Mouse (Mus musculus) thymus, postnatal 14 days (tissue): ENCODE data around the gene B3galt4.
"Not testable (repeated sequence)": the region's sequence is repeated elsewhere in the genome, so short reads cannot be mapped to it uniquely, and the experiment has no call there.

Source experiments
- DNase-seq: peaks from one replicate; pipeline ENCODE4 v3.0.0; 2021

Gene B3galt4

DNA sequence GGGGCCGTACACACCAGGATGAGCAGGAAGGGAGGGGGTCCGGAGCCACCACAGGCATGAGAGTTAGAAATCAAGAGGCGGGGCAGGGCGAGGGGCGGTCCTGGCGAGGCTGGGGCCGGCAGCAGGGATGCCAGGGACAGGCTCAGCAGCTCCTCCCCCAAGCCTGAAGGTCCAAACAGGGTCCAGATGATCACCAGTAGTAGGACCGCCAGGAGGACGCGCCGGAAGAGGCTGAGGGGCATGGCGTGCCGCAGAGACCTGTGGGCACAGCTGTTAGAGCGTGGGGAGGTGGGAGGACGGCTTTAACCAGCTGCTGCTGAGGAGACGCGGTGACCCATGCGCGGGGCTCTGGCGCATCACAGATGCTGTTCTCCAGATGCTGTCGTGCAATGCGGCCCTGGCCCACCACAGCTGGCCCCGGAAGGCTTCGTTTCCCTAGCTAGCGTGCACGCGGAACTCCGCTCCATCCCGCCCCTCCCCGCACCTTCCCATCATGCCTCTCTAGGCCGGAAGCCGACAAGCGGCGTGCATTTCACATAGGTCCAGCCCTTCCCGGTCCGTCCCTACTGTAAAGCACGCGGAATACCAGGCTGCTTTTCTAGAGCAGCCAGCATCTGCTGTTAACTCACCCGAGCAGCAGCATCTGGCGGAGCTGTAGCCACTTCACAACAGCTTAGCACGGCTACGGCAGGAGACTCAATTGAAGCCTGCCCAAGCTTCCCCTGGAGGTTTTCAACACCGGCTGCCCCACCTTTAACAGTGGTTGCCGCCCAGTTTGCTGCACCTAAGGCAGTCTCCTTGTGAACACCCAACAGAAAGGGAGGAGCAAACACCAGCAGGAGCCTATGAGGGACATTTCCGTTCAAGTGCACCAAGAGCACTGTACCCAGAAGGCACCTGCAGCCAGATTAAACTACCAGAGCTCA lies at the start of gene B3galt4:
B3galt4 (minus strand) TSS at position 468 of the 926 bp plus-strand sequence.
- peak; percentile 85 for DNase-seq

- not testable (repeated sequence) for DNase-seq
Observed at GRCm38 (mm10) chr17:34000796-34001195, 49.5 kb upstream of the B3galt4 start.

DNA sequence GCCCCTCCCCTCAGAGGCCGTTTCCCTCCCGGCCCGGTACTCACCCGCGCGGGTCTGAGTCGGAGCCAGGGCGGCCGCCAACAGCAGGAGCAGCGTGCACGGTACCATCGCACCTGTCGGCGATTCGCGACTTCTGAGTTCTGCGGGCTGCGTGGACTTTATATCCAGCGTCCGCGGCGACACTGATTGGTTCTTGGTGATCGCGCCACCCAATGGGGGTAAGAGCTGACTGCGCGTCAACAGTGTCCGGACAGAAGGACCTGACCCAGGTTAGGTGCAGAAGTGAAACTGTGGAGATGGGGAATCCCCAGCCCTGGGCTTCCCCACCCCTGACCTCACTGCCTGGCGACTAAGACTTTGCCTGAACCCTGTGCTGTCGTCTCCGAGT lies 48.9 kb upstream of the B3galt4 start, which contains the start of gene H2-K1:
H2-K1 (minus strand) TSS at position 198 of the 388 bp plus-strand sequence.
- DNase-seq: peak; percentile 81

DNA sequence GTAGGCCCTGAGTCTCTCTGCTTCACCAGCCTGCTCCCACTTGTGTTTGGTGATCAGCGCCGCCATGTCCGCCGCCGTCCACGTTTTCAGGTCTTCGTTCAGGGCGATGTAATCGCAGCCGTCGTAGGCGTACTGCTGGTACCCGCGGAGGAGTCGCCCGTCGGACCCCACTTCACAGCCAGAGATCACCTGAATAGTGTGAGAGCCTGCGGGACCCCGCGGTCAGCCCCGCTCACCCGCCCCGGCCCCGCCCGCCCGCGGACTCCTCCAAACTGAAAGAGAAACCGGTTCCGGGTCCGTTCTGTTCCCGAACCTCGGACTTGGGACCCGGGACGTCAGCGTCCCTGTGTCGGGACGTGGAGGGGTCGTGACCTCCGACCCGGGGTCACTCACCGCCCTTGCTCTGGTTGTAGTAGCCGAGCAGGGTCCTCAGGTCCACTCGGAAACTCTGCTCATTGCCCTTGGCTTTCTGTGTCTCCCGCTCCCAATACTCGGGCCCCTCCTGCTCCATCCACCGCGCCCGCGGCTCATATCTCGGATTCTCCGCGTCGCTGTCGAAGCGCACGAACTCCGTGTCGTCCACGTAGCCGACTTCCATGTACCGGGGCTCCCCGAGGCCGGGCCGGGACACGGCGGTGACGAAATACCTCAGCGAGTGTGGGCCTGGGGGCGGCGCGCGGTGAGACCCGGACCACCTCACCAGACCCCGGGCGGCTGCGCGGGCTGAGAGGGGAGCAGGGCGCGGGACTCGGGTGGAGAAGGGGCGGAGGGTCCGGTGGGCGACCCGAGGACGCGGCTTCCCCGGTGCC lies 48.3 kb upstream of the B3galt4 start:
- DNase-seq: peak; percentile 26

DNA sequence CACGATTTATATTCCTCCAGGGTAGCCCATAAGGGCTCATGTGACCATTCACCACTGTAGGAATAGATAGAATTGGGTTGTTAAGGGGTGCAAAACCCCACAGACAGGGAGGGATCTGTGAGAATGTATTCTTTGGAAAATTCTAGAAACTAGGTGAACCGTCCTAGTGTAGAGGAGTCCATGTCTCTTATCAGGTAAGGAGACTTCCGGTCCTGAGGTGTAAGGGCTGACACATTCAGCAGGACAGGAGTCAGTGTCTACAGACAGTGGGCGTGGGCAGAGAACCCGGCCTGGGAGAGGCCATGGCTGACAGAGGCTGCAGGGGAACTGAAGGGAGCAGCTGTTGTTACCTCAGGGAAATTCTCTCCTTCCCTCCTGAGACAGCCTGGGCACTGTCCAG lies 47.4 kb upstream of the B3galt4 start:
- DNase-seq: not testable (repeated sequence)

- not testable (repeated sequence) for DNase-seq
Observed at GRCm38 (mm10) chr17:33997025-33997424, 45.7 kb upstream of the B3galt4 start.

DNA sequence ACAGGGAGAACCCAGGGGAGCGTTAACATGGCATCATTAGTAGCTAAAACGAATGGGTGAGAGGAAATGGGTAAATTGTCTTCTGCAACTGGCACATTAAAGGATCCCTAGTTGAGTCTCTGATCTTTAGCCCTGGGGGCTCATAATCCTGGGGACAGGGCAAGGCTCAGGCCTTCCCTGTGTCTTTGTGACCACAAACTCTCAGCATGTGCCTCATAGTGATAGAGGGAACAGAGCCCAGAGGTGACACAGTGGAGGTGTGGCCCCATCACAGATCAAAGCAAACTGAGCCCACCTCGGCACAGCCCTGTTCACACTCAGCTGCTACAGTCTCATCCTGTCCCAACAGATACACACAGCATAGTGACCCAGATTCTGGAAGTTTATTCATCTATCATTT lies 44.4 kb upstream of the B3galt4 start:
- no peak for DNase-seq

GRCm38 (mm10) chr17:33994959-33995358 lies 43.7 kb upstream of the B3galt4 start:
- no peak for DNase-seq

DNA sequence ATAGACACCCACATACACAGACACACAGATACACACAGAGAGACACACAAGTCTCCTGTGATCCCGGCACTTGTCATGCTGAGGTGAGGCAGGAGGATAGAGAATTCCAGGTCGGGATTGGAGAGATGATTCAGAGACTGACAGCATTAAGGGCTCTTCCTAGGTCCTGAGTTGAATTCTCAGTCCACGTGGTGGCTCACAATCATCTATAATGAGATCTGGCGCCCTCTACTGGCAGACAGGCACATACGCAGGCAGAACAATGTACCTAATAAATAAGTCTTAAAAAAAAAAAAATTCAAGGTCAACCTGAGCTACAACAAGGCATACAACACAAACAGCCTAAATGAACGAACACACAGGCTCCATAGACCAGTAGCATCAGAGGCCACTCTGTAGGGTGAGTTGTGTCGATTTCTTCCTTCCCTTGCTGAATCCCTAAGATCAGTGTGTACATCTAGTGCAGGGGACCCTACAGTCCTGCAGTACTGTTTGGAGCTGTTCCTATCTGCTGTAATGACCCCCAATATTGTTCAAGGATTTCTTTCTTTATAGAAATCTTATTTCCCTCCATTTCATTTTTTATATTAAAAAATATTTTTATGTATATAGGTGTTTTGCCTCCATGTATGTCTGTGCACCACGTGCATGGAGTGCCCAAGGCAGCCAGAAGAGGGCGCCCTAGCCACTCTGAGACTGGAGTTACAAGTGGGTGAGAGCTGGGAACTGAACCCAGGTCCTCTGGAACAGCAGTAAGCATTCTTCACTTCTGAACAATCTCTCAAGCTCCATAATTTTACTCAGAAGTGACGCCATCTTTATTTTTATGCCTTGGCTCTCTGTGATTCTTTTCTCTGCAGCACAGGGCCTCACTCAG lies 40.7 kb upstream of the B3galt4 start:
- peak; percentile 62 for DNase-seq

DNA sequence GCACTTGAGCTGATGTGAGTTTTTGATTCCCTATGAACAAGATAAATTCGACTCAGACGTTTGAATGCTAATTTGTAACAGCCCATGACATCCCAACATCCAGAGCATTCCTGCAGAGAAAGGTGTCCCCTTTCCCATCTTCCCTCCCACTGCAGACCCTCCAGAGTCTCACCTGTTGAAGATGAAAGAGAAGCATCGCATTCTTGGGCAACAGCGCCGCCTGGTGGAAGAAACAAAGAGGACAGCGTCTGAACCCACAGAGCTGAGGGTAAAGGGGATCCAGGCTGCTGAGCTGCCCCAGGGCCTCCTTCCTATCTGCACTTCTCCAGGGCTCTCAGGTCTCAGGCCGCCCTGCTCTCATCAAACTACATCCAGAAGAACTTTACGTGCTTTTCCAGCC lies 30.8 kb upstream of the B3galt4 start:
- DNase-seq: peak; percentile 83

DNA sequence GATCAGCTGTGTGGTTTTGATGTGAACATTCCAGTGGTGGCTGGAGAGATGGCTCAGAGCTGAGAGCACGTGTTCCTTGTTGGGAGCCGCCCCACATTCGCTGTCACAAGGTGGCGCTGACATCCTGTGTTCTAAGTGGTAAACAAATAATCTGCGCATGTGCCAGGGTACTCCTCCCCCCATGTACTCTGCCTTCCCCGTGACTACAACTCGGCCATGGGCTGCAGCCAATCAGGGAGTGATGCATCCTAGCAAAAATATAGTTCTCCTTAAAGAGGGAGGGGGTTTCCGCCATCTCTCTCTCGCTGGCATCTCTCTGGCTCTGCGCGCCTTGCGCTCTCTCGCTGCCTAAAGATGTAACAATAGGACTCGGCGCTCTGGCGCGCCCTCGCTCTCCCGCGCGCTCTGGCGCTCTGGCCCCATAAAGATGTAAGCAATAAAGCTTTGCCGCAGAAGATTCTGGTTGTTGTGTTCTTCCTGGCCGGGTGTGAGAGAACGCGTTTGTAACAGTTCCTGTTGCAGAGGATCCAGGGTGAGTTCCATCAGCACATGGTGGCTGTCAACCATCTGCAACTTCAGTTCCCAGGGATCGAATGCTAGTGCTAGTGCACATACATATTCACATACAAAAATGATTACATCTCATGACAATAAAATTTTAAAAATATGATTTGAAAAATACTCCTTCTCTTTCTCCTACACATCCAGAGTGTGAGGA lies 30.1 kb upstream of the B3galt4 start:
- peak; percentile 91 for DNase-seq

GRCm38 (mm10) chr17:33980181-33981035 lies 29.1 kb upstream of the B3galt4 start:
- DNase-seq: no peak

GRCm38 (mm10) chr17:33979512-33980050 lies 28.3 kb upstream of the B3galt4 start:
- DNase-seq: no peak

GRCm38 (mm10) chr17:33978631-33979031 lies 27.3 kb upstream of the B3galt4 start:
- DNase-seq: peak; percentile 60

GRCm38 (mm10) chr17:33977861-33978557 lies 26.7 kb upstream of the B3galt4 start:
- no peak for DNase-seq

DNA sequence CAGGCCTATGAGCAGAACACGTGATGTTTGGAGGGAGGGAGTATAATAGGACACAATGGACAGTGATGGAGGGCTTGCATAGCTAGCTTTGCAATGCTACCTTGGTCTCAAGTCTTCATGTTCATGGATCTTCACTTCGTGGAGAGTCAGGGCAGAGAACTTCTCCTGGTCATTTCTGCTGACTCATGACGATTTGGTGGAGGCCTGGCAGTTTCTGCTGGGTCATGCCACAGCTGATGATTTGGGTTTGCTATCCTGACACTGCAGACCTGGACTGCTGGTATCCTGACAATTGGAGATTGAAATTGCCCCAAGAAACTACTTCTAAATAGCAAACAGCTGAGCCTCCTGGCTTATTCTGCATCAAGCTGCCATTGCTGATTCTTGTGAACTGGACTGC lies 22.3 kb upstream of the B3galt4 start:
- DNase-seq: no peak

- DNase-seq: no peak
Observed at GRCm38 (mm10) chr17:33972691-33973090, 21.4 kb upstream of the B3galt4 start.

DNA sequence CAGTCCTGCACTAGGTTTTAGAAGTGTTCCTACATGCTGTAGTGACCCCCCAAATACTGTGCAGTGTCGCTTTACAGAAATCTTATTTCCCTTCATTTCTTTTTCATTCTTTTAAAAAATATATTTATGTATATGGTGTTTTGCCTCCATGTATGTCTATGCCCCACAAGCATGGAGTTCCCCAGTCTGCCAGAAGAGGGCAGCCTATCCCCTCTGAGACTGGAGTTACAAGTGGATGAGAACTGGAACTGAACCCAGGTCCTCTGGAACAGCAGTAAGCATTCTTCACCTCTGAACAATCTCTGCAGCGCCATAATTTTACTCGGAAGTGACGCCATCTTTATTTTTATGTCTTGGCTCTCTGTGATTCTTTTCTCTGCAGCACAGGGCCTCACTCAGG lies 18.1 kb upstream of the B3galt4 start:
- no peak for DNase-seq

DNA sequence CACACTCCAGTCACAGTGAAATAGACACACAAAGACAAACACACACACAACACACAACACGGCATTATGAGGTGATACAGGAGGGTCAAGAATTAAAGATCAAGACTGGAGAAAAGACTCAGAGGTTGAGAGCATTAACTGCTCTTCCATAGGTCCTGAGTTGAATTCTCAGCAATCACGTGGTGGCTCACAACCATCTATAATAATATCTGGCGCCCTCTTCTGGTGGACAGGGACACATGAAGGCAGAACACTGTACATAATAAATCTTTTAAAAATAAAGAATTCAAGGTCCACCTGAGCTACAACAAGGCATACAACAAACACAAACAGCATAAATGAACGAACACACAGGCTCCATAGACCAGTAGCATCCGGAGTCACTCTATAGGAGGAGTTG lies 17.6 kb upstream of the B3galt4 start:
- DNase-seq: peak; percentile 64

GRCm38 (mm10) chr17:33968489-33968888 lies 17.2 kb upstream of the B3galt4 start:
- DNase-seq: peak; percentile 79
